Mouse (Mus musculus): ENCODE data around the gene Slc19a1.

The Slc19a1 gene

GRCm38 (mm10) chr10:77032591-77033322, 716 bp downstream of the Slc19a1 start:
- in situ Hi-C loops (cut with MboI, MseI), result loop anchor here (10.0 kb wide), 1 partner anchor 498 kb away; the partner anchor contains the start of gene Lss

- in situ Hi-C loops (cut with MboI, MseI), result loop anchor here (10.0 kb wide), 1 partner anchor 499 kb away; the partner anchor contains the start of gene Lss
These were observed 1.4 kb downstream of the Slc19a1 start for GRCm38 (mm10) chr10:77033323-77034025.

- in situ Hi-C loops (cut with MboI, MseI), result loop anchor here (10.0 kb wide), 1 partner anchor 501 kb away; the partner anchor contains the start of gene Lss
These were observed 3.4 kb downstream of the Slc19a1 start for GRCm38 (mm10) chr10:77035487-77035886.

GRCm38 (mm10) chr10:77038579-77039174, 6.6 kb downstream of the Slc19a1 start:
- in situ Hi-C loops (cut with MboI, MseI), result loop anchor here (10.0 kb wide), 1 partner anchor 504 kb away; the partner anchor contains the start of gene Lss

GRCm38 (mm10) chr10:77048196-77048595, 16.2 kb downstream of the Slc19a1 start:
- in situ Hi-C loops (cut with MboI, MseI), result no loop called here

GRCm38 (mm10) chr10:77048606-77049005, 16.6 kb downstream of the Slc19a1 start:
- in situ Hi-C loops (cut with MboI, MseI), result no loop called here

GRCm38 (mm10) chr10:77056768-77057167, 24.7 kb downstream of the Slc19a1 start:
- in situ Hi-C loops (cut with MboI, MseI), result no loop called here

- in situ Hi-C loops (cut with MboI, MseI), result loop anchor here (5.0 kb wide), 1 partner anchor 224 kb away; no protein-coding TSS in a partner anchor
These were observed 29.4 kb downstream of the Slc19a1 start for GRCm38 (mm10) chr10:77061426-77061825.

- in situ Hi-C loops (cut with MboI, MseI), result loop anchor here (5.0 kb wide), 1 partner anchor 225 kb away; no protein-coding TSS in a partner anchor
These were observed 30.5 kb downstream of the Slc19a1 start for GRCm38 (mm10) chr10:77062393-77063010.

- in situ Hi-C loops (cut with MboI, MseI), result loop anchor here (5.0 kb wide), 1 partner anchor 227 kb away; no protein-coding TSS in a partner anchor
These were observed 32.2 kb downstream of the Slc19a1 start for GRCm38 (mm10) chr10:77064239-77064638.

GRCm38 (mm10) chr10:77064659-77065058, 32.6 kb downstream of the Slc19a1 start:
- in situ Hi-C loops (cut with MboI, MseI), result loop anchor here (5.0 kb wide), 1 partner anchor 227 kb away; no protein-coding TSS in a partner anchor

- in situ Hi-C loops (cut with MboI, MseI), result no loop called here
These were observed 36.4 kb downstream of the Slc19a1 start for GRCm38 (mm10) chr10:77068469-77068868.

GRCm38 (mm10) chr10:77070072-77070471, 38.0 kb downstream of the Slc19a1 start:
- in situ Hi-C loops (cut with MboI, MseI), result no loop called here

GRCm38 (mm10) chr10:77074276-77074974, 42.4 kb downstream of the Slc19a1 start:
- in situ Hi-C loops (cut with MboI, MseI), result no loop called here

GRCm38 (mm10) chr10:77078456-77078855, 46.4 kb downstream of the Slc19a1 start:
- in situ Hi-C loops (cut with MboI, MseI), result no loop called here

GRCm38 (mm10) chr10:77078961-77079360, 46.9 kb downstream of the Slc19a1 start:
- in situ Hi-C loops (cut with MboI, MseI), result no loop called here

- in situ Hi-C loops (cut with MboI, MseI), result loop anchor here (5.0 kb wide), 1 partner anchor 50 kb away; no protein-coding TSS in a partner anchor
These were observed 50.4 kb downstream of the Slc19a1 start for GRCm38 (mm10) chr10:77082453-77082852.

GRCm38 (mm10) chr10:77082921-77083320, 50.9 kb downstream of the Slc19a1 start:
- in situ Hi-C loops (cut with MboI, MseI), result loop anchor here (5.0 kb wide), 1 partner anchor 49 kb away; no protein-coding TSS in a partner anchor

GRCm38 (mm10) chr10:77084568-77084967, 52.5 kb downstream of the Slc19a1 start:
- in situ Hi-C loops (cut with MboI, MseI), result loop anchor here (5.0 kb wide), 1 partner anchor 48 kb away; no protein-coding TSS in a partner anchor

- in situ Hi-C loops (cut with MboI, MseI), result no loop called here
These were observed 57.3 kb downstream of the Slc19a1 start for GRCm38 (mm10) chr10:77089336-77089735.

- in situ Hi-C loops (cut with MboI, MseI), result no loop called here
These were observed 58.0 kb downstream of the Slc19a1 start for GRCm38 (mm10) chr10:77090063-77090462.

Measured in T-helper 1 cell (primary cell).